Mouse (Mus musculus) activated CD4-positive, CD25-positive, alpha-beta regulatory T cell (primary cell): ENCODE results near the gene Il21r. TPM values are rescaled to one million over a fixed set of nuclear protein-coding genes. Genes with fewer than 3 reads are reported as not detected.

Experiments used
- polyA plus RNA-seq, 2 experiments: library from polyadenylated mRNA; unstranded; fragments of 100-300 nt; shearing (Covaris generic); gene quantifications; one replicate each; pipeline ENCODE4 v1.2.1; 2017

Gene Il21r
- 100 to 1,000 TPM; 166 to 267 TPM for polyA plus RNA-seq

GRCm38 (mm10) chr7:125603185-125603631 lies at the start of gene Il21r:
Gene Il21r (plus strand): TSS chr7:125603429.

Other genes starting within 250 kb of the Il21r start
- gene Kdm8, start 158.8 kb upstream of the Il21r start, polyA plus RNA-seq: 1 to 10 TPM; 5.4 to 6.5 TPM
- 100 to 1,000 TPM; 138 to 190 TPM for gene Nsmce1, start 111.8 kb upstream of the Il21r start, polyA plus RNA-seq
- 100 to 1,000 TPM; 145 to 198 TPM for gene Il4ra, start 51.3 kb upstream of the Il21r start, polyA plus RNA-seq
- 10 to 100 TPM; 30.3 to 41.7 TPM for gene Gtf3c1, start 104.4 kb downstream of the Il21r start, polyA plus RNA-seq
- 1 to 10 TPM; 3.3 to 6.9 TPM for gene D430042O09Rik, start 104.5 kb downstream of the Il21r start, polyA plus RNA-seq